Mouse (Mus musculus) heart, embryonic 11.5 days (tissue): ENCODE measurements around the gene Mfsd4a. TPM values are rescaled to one million over a fixed set of nuclear protein-coding genes. Genes with fewer than 3 reads are reported as not detected.

Experiments used
- ATAC-seq: fragments of 200-750 bp; cut with Nextera tagmentation; replicated peaks from 2 replicates; pipeline ENCODE4 v1.8.0; 2017; ENCODE audit warnings: moderate library complexity; ENCODE audit not compliant: insufficient number of reproducible peaks, low FRiP score, low TSS enrichment
- H3K27ac ChIP-seq: fragments of 300-500 bp; sonication (generic); 2 replicates; pipeline ENCODE4 v1.5.1; 2014; ENCODE audit warnings: mild to moderate bottlenecking, low read depth, low read length
- H3K27me3 ChIP-seq: fragments of 300-500 bp; sonication (generic); 2 replicates; pipeline ENCODE4 v1.6.1; 2014; ENCODE audit warnings: mild to moderate bottlenecking, low read length, mixed read lengths; ENCODE audit not compliant: control insufficient read depth, insufficient read depth
- H3K36me3 ChIP-seq: fragments of 300-500 bp; sonication (generic); 2 replicates; pipeline ENCODE4 v1.6.1; 2014; ENCODE audit warnings: mild to moderate bottlenecking, low read length, moderate library complexity, mixed read lengths; ENCODE audit not compliant: control insufficient read depth, insufficient read depth
- H3K4me1 ChIP-seq: fragments of 300-500 bp; sonication (generic); 2 replicates; pipeline ENCODE4 v1.6.1; 2014; ENCODE audit warnings: low read length; ENCODE audit not compliant: control insufficient read depth, insufficient read depth
- H3K4me2 ChIP-seq: fragments of 300-500 bp; sonication (generic); 2 replicates; pipeline ENCODE4 v1.6.1; 2014; ENCODE audit warnings: mild to moderate bottlenecking, moderate library complexity
- H3K4me3 ChIP-seq: fragments of 300-500 bp; sonication (generic); 2 replicates; pipeline ENCODE4 v1.5.1; 2014; ENCODE audit warnings: low read depth, low read length
- H3K9ac ChIP-seq: fragments of 300-500 bp; sonication (generic); 2 replicates; pipeline ENCODE4 v1.6.1; 2014; ENCODE audit warnings: mild to moderate bottlenecking, low read depth, low read length, moderate library complexity
- H3K9me3 ChIP-seq: fragments of 300-500 bp; sonication (generic); replicated peaks from 2 replicates; pipeline ENCODE4 v1.6.1; 2016; ENCODE audit warnings: low read length; ENCODE audit not compliant: control insufficient read depth
- WGBS: fragments of 180-500 bp; shearing (Covaris S2); extraction: QIAGEN DNeasy Blood & Tissue Kit; methylation state at CpG from one replicate; pipeline ENCODE4 v1.1.7; 2014; ENCODE audit not compliant: insufficient replicate concordance; 5-methylcytosine and 5-hydroxymethylcytosine counted together
- polyA plus RNA-seq: library from polyadenylated mRNA; unstranded; fragments of >200 nt; fragmentation: Nextera tagmentation; extraction: Ambion mirVana; gene quantifications from 2 replicates; pipeline ENCODE4 v1.2.1, GENCODE M21; 2014

The Mfsd4a gene
- 8.1 and 11.1 TPM in 2 replicates for polyA plus RNA-seq

GRCm38 (mm10) chr1:132067261-132068255 lies at the start of gene Mfsd4a:
Gene Mfsd4a (minus strand): TSS chr1:132068062.
- peak within 1 kb of the TSS; percentile 96 for H3K4me2 ChIP-seq
- no peak within 1 kb of the TSS for H3K27ac ChIP-seq
- no peaks in the 10 kb centered on the region for H3K36me3 ChIP-seq
- ATAC-seq, result peak; percentile 55; the same call in 1 of the 2 replicates
- no peaks in the 10 kb centered on the region for H3K9me3 ChIP-seq
- peaks cover 8% of the 10 kb centered on the region for H3K4me1 ChIP-seq
- 4% methylated on average over 59 of the region's 80 CpGs for WGBS
- peaks cover 52% of the 10 kb centered on the region for H3K27me3 ChIP-seq
- peak within 1 kb of the TSS; percentile 52; the same call in 1 of the 2 replicates for H3K9ac ChIP-seq
- H3K4me3 ChIP-seq, result peak within 1 kb of the TSS; percentile 51

- Histone ChIP-seq H3K4me3 (no peak overlapping the region), H3K4me2 (peak overlapping the region; percentile 27; the same call in 1 of the 2 replicates)
Measured at GRCm38 (mm10) chr1:132116606-132117005, 48.7 kb upstream of the Mfsd4a start.

GRCm38 (mm10) chr1:132113098-132113497 lies 45.2 kb upstream of the Mfsd4a start:
- no peak overlapping the region for H3K4me3 ChIP-seq
- no peaks in the 10 kb centered on the region for H3K27me3 ChIP-seq
- WGBS, result 62% methylated on average over 3 of the region's 3 CpGs
- H3K36me3 ChIP-seq, result no peaks in the 10 kb centered on the region
- H3K4me2 ChIP-seq, result no peak overlapping the region
- no peak overlapping the region for H3K9ac ChIP-seq
- H3K4me1 ChIP-seq, result peaks cover 2% of the 10 kb centered on the region; the same call in 1 of the 2 replicates
- H3K27ac ChIP-seq, result no peak overlapping the region
- ATAC-seq, result no peak
- no peaks in the 10 kb centered on the region for H3K9me3 ChIP-seq

More at GRCm38 (mm10) chr1:132116606-132117005, 48.7 kb upstream of the Mfsd4a start:
- Histone ChIP-seq H3K9me3 (no peaks in the 10 kb centered on the region), H3K27ac (no peak overlapping the region), H3K4me1 (peaks cover 2% of the 10 kb centered on the region; the same call in 1 of the 2 replicates), H3K36me3 (no peaks in the 10 kb centered on the region), H3K27me3 (no peaks in the 10 kb centered on the region), H3K9ac (no peak overlapping the region)
- WGBS, result 23% methylated on average over 18 of the region's 18 CpGs
- no peak for ATAC-seq

- no peak for ATAC-seq
- Histone ChIP-seq H3K9ac (no peak overlapping the region), H3K4me1 (peaks cover 2% of the 10 kb centered on the region; the same call in 1 of the 2 replicates), H3K4me3 (no peak overlapping the region), H3K27me3 (0 out of 2 replicates have a peak, but pooled peaks cover under 1% of the 10 kb centered on the region), H3K36me3 (no peaks in the 10 kb centered on the region), H3K9me3 (no peaks in the 10 kb centered on the region), H3K4me2 (no peak overlapping the region), H3K27ac (no peak overlapping the region)
- 76% methylated on average over 8 of the region's 8 CpGs for WGBS
Measured at GRCm38 (mm10) chr1:132112426-132112825, 44.6 kb upstream of the Mfsd4a start.

- H3K4me2 ChIP-seq, result no peak overlapping the region
Measured at GRCm38 (mm10) chr1:132111411-132111810, 43.5 kb upstream of the Mfsd4a start.

GRCm38 (mm10) chr1:132109368-132109767 lies 41.5 kb upstream of the Mfsd4a start:
- Histone ChIP-seq H3K9ac (no peak overlapping the region), H3K27me3 (0 out of 2 replicates have a peak, but pooled peaks cover 3% of the 10 kb centered on the region), H3K36me3 (no peaks in the 10 kb centered on the region), H3K9me3 (no peaks in the 10 kb centered on the region), H3K4me3 (no peak overlapping the region), H3K27ac (no peak overlapping the region), H3K4me2 (no peak overlapping the region), H3K4me1 (peaks cover 2% of the 10 kb centered on the region; the same call in 1 of the 2 replicates)
- WGBS, result 65% methylated on average over 2 of the region's 2 CpGs
- ATAC-seq, result no peak

More at GRCm38 (mm10) chr1:132111411-132111810, 43.5 kb upstream of the Mfsd4a start:
- Histone ChIP-seq H3K36me3 (no peaks in the 10 kb centered on the region), H3K4me1 (peaks cover 2% of the 10 kb centered on the region; the same call in 1 of the 2 replicates), H3K9ac (no peak overlapping the region), H3K4me3 (no peak overlapping the region), H3K9me3 (no peaks in the 10 kb centered on the region), H3K27me3 (0 out of 2 replicates have a peak, but pooled peaks cover 3% of the 10 kb centered on the region), H3K27ac (no peak overlapping the region)
- no peak for ATAC-seq
- WGBS, result 15% methylated on average over 1 of the region's 1 CpGs

GRCm38 (mm10) chr1:132104353-132104752 lies 36.5 kb upstream of the Mfsd4a start:
- Histone ChIP-seq H3K27me3 (0 out of 2 replicates have a peak, but pooled peaks cover 3% of the 10 kb centered on the region), H3K9ac (no peak overlapping the region), H3K4me1 (no peaks in the 10 kb centered on the region), H3K4me3 (no peak overlapping the region), H3K4me2 (no peak overlapping the region), H3K36me3 (no peaks in the 10 kb centered on the region), H3K27ac (no peak overlapping the region), H3K9me3 (no peaks in the 10 kb centered on the region)
- ATAC-seq, result no peak
- WGBS, result 59% methylated on average over 14 of the region's 14 CpGs

GRCm38 (mm10) chr1:132101953-132102697 lies 34.3 kb upstream of the Mfsd4a start:
- Histone ChIP-seq H3K4me1 (no peaks in the 10 kb centered on the region), H3K36me3 (no peaks in the 10 kb centered on the region), H3K9me3 (no peaks in the 10 kb centered on the region), H3K27me3 (no peaks in the 10 kb centered on the region), H3K27ac (no peak overlapping the region), H3K9ac (no peak overlapping the region), H3K4me3 (no peak overlapping the region), H3K4me2 (no peak overlapping the region)
- WGBS, result 78% methylated on average over 6 of the region's 6 CpGs
- no peak for ATAC-seq
